Mouse (Mus musculus) liver, embryonic 13.5 days (tissue): Measurements from ENCODE around the gene Hnrnpdl. TPM values are rescaled to one million over a fixed set of nuclear protein-coding genes. Genes with fewer than 3 reads are reported as not detected.

Experiments used
- ATAC-seq: fragments of 200-750 bp; cut with Nextera tagmentation; 2 replicates; pipeline ENCODE4 v1.8.0; 2017; ENCODE audit warnings: low read depth, mild to moderate bottlenecking, moderate number of reproducible peaks, moderate library complexity
- DNase-seq: peaks from one replicate; pipeline ENCODE4 v3.0.0; 2022
- H3K27ac ChIP-seq: fragments of 300-500 bp; sonication (generic); 2 replicates; pipeline ENCODE4 v1.5.1; 2015; ENCODE audit warnings: moderate library complexity, mild to moderate bottlenecking, inconsistent platforms
- H3K27me3 ChIP-seq: fragments of 300-500 bp; sonication (generic); 2 replicates; pipeline ENCODE4 v1.6.1; 2015; ENCODE audit warnings: mild to moderate bottlenecking, inconsistent platforms
- H3K36me3 ChIP-seq: fragments of 300-500 bp; sonication (generic); 2 replicates; pipeline ENCODE4 v1.6.1; 2015; ENCODE audit warnings: mild to moderate bottlenecking, inconsistent platforms
- H3K4me1 ChIP-seq: fragments of 300-500 bp; sonication (generic); replicated peaks from 2 replicates; pipeline ENCODE4 v1.6.1; 2015; ENCODE audit warnings: inconsistent platforms
- H3K4me2 ChIP-seq: fragments of 300-500 bp; sonication (generic); 2 replicates; pipeline ENCODE4 v1.6.1; 2015; ENCODE audit warnings: inconsistent platforms, mild to moderate bottlenecking, moderate library complexity
- H3K4me3 ChIP-seq: fragments of 300-500 bp; sonication (generic); replicated peaks from 2 replicates; pipeline ENCODE4 v1.5.1; 2015; ENCODE audit warnings: mild to moderate bottlenecking, inconsistent platforms
- H3K9ac ChIP-seq: fragments of 300-500 bp; sonication (generic); 2 replicates; pipeline ENCODE4 v1.6.1; 2015; ENCODE audit warnings: mild to moderate bottlenecking, inconsistent platforms
- H3K9me3 ChIP-seq: fragments of 300-500 bp; sonication (generic); replicated peaks from 2 replicates; pipeline ENCODE4 v1.6.1; 2016; ENCODE audit warnings: inconsistent platforms
- WGBS: fragments of 180-500 bp; shearing (Covaris S2); methylation state at CpG from one replicate; pipeline ENCODE4 v1.1.7; 2015; ENCODE audit not compliant: insufficient replicate concordance; 5-methylcytosine and 5-hydroxymethylcytosine counted together
- polyA plus RNA-seq: library from polyadenylated mRNA; unstranded; fragments of >200 nt; fragmentation: Nextera tagmentation; extraction: Ambion mirVana; gene quantifications from 2 replicates; pipeline ENCODE4 v1.2.1, GENCODE M21; 2015

The Hnrnpdl gene
- polyA plus RNA-seq, 1 experiment from 2014 or later = 63.6 TPM

GRCm38 (mm10) chr5:100003895-100004294 lies 35.6 kb downstream of the Hnrnpdl start:
- ATAC-seq (no peak), DNase-seq (no peak)
- no peak overlapping the region for H3K9ac ChIP-seq
- no peak overlapping the region for H3K27ac ChIP-seq
- H3K9me3 ChIP-seq = no peaks in the 10 kb centered on the region
- H3K4me1 ChIP-seq = peaks cover 48% of the 10 kb centered on the region
- no peak overlapping the region for H3K4me3 ChIP-seq
- WGBS = 74% methylated on average over 4 of the region's 4 CpGs
- no peaks in the 10 kb centered on the region for H3K27me3 ChIP-seq
- no peaks in the 10 kb centered on the region for H3K36me3 ChIP-seq
- H3K4me2 ChIP-seq = no peak overlapping the region

- no peak for DNase-seq
- no peak for ATAC-seq
- H3K4me2 ChIP-seq = no peak overlapping the region
- no peaks in the 10 kb centered on the region for H3K27me3 ChIP-seq
- no peak overlapping the region for H3K27ac ChIP-seq
- H3K4me1 ChIP-seq = peaks cover 31% of the 10 kb centered on the region
- no peaks in the 10 kb centered on the region for H3K9me3 ChIP-seq
- H3K4me3 ChIP-seq = no peak overlapping the region
- H3K9ac ChIP-seq = no peak overlapping the region
- H3K36me3 ChIP-seq = no peaks in the 10 kb centered on the region
- WGBS = 57% methylated on average over 8 of the region's 8 CpGs
Observed at GRCm38 (mm10) chr5:100000500-100000899, 39.0 kb downstream of the Hnrnpdl start.

- no peak overlapping the region for H3K4me2 ChIP-seq
- 63% methylated on average over 7 of the region's 7 CpGs for WGBS
- H3K27me3 ChIP-seq = no peaks in the 10 kb centered on the region
- DNase-seq (no peak), ATAC-seq (no peak)
- no peak overlapping the region for H3K4me3 ChIP-seq
- no peaks in the 10 kb centered on the region for H3K9me3 ChIP-seq
- no peak overlapping the region for H3K27ac ChIP-seq
- H3K9ac ChIP-seq = no peak overlapping the region
- no peaks in the 10 kb centered on the region for H3K36me3 ChIP-seq
- peaks cover 26% of the 10 kb centered on the region for H3K4me1 ChIP-seq
Observed at GRCm38 (mm10) chr5:100000048-100000447, 39.4 kb downstream of the Hnrnpdl start.

- Histone ChIP-seq H3K4me2 (no peak overlapping the region), H3K36me3 (no peaks in the 10 kb centered on the region), H3K9me3 (no peaks in the 10 kb centered on the region), H3K27ac (no peak overlapping the region), H3K9ac (no peak overlapping the region), H3K4me1 (no peaks in the 10 kb centered on the region), H3K4me3 (no peak overlapping the region), H3K27me3 (no peaks in the 10 kb centered on the region)
- no peak for DNase-seq
- peak; percentile 53; the same call in 1 of the 2 replicates for ATAC-seq
- WGBS = 81% methylated on average over 3 of the region's 3 CpGs
Observed at GRCm38 (mm10) chr5:99994680-99995079, 44.8 kb downstream of the Hnrnpdl start.

- H3K27me3 ChIP-seq = no peaks in the 10 kb centered on the region
- H3K4me2 ChIP-seq = no peak overlapping the region
- H3K36me3 ChIP-seq = no peaks in the 10 kb centered on the region
- no peak overlapping the region for H3K9ac ChIP-seq
- no peaks in the 10 kb centered on the region for H3K9me3 ChIP-seq
- no peak overlapping the region for H3K27ac ChIP-seq
- ATAC-seq (peak; percentile 70), DNase-seq (no peak)
- 56% methylated on average over 3 of the region's 3 CpGs for WGBS
- no peaks in the 10 kb centered on the region for H3K4me1 ChIP-seq
- no peak overlapping the region for H3K4me3 ChIP-seq
Observed at GRCm38 (mm10) chr5:99994166-99994565, 45.3 kb downstream of the Hnrnpdl start.

Other genes with a start within 250 kb of the Hnrnpdl start
- not detected in 2 replicates for gene Vamp9, start 133.4 kb downstream of the Hnrnpdl start, polyA plus RNA-seq
- 84.1 and 109 TPM in 2 replicates for gene Hnrnpd, start 60.7 kb downstream of the Hnrnpdl start, polyA plus RNA-seq
- gene 4930524J08Rik, start 60.6 kb downstream of the Hnrnpdl start, polyA plus RNA-seq = 0.46 and 0.59 TPM in 2 replicates
- gene Enoph1, start 321 bp upstream of the Hnrnpdl start, polyA plus RNA-seq = 25.8 and 29.3 TPM in 2 replicates
- gene Tmem150c, start 120.1 kb upstream of the Hnrnpdl start, polyA plus RNA-seq = 0.83 and 1.7 TPM in 2 replicates